Mouse (Mus musculus): Measurements from ENCODE around the gene Nfatc2.

DNA sequence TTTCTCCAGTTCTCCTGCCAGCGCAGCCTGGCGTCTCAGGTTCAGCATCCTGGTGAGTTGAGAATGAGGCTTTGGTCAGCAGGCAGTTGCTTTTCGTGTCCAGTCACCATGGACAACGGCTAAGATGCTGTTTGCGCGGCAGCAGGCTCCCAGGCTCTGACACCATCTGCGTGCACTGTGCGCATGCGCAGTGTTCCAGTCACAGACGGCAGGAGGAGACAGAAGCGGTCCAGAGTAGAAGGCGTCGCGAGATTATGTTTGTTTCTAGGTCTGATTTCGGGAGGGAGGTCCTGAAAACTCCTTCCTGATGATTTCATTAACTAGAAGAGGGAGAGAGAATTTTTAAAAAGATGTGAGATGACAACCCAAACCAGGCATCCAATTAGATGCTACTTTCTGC lies 121.5 kb downstream of the Nfatc2 start:
- TF ChIP-seq CTCF (IDR thresholded peaks at IDR 0.05; ENCODE audit: low read depth, low read length) (no peak), POLR2A (IDR thresholded peaks at IDR 0.05; ENCODE audit: borderline replicate concordance, low read depth, low read length) (no peak)
